Mouse (Mus musculus) liver, adult 2 months (tissue): ENCODE data around the gene Tnfaip8l1.

Source experiments
- CTCF ChIP-seq: fragments of 200-500 bp; IDR thresholded peaks from 2 replicates; pipeline ENCODE4 v1.5.1; 2011; ENCODE audit warnings: low read depth, low read length, control low read depth
- POLR2A ChIP-seq: fragments of 200-500 bp; IDR thresholded peaks from 2 replicates; pipeline ENCODE4 v1.6.1; 2011; ENCODE audit warnings: low read length, control low read depth; ENCODE audit not compliant: insufficient read depth; ENCODE audit errors: extremely low read depth

GRCm38 (mm10) chr17:56200586-56200985, 38.3 kb downstream of the Tnfaip8l1 start:
- TF ChIP-seq CTCF = peak; percentile 55
- no peak for TF ChIP-seq POLR2A
